Mouse (Mus musculus) heart, embryonic 14.5 days (tissue): ENCODE measurements around the gene Sds. TPM values are rescaled to one million over a fixed set of nuclear protein-coding genes. Genes with fewer than 3 reads are reported as not detected.

Experiments used
- ATAC-seq: fragments of 200-750 bp; cut with Nextera tagmentation; 2 replicates; pipeline ENCODE4 v1.8.0; 2017; ENCODE audit warnings: low read depth, moderate TSS enrichment; ENCODE audit not compliant: insufficient number of reproducible peaks, insufficient read depth, low FRiP score
- H3K27ac ChIP-seq, 2 experiments: fragments of 200-500 bp in 1 of 2; fragments of 300-500 bp in 1 of 2; sonication (generic) in 1 of 2; replicated peaks in 1 of 2; 2 replicates each; pipeline ENCODE4 v1.5.1; 2012 to 2014; ENCODE audit warnings: low read depth in 2 of 2, low read length in 2 of 2, control low read depth in 1 of 2, mild to moderate bottlenecking in 1 of 2, mixed read lengths in 1 of 2; ENCODE audit not compliant: control insufficient read depth in 1 of 2, insufficient read depth in 1 of 2
- H3K27me3 ChIP-seq: fragments of 300-500 bp; sonication (generic); 2 replicates; pipeline ENCODE4 v1.6.1; 2014; ENCODE audit warnings: mild to moderate bottlenecking, low read length, control low read depth; ENCODE audit not compliant: control insufficient read depth, insufficient read depth
- H3K36me3 ChIP-seq: fragments of 300-500 bp; sonication (generic); 2 replicates; pipeline ENCODE4 v1.6.1; 2014; ENCODE audit warnings: mild to moderate bottlenecking, control low read depth, low read length, mixed read lengths; ENCODE audit not compliant: control insufficient read depth, insufficient read depth
- H3K4me1 ChIP-seq, 2 experiments: fragments of 200-500 bp in 1 of 2; fragments of 300-500 bp in 1 of 2; sonication (generic) in 1 of 2; 2 replicates each; pipeline ENCODE4 v1.6.1; 2012 to 2014; ENCODE audit warnings: low read length in 2 of 2, control low read depth in 1 of 2, mixed read lengths in 1 of 2; ENCODE audit not compliant: control insufficient read depth in 2 of 2, insufficient read depth in 2 of 2
- H3K4me2 ChIP-seq: fragments of 300-500 bp; sonication (generic); 2 replicates; pipeline ENCODE4 v1.6.1; 2014; ENCODE audit warnings: mild to moderate bottlenecking, low read length
- H3K4me3 ChIP-seq, 2 experiments: fragments of 200-500 bp in 1 of 2; fragments of 300-500 bp in 1 of 2; sonication (generic) in 1 of 2; 2 replicates each; pipeline ENCODE4 v1.5.1; 2012 to 2014; ENCODE audit warnings: low read length in 2 of 2, mild to moderate bottlenecking in 2 of 2, control low read depth in 1 of 2, low read depth in 1 of 2, moderate library complexity in 1 of 2; ENCODE audit not compliant: control insufficient read depth in 1 of 2, insufficient read depth in 1 of 2
- H3K9ac ChIP-seq: fragments of 300-500 bp; sonication (generic); 2 replicates; pipeline ENCODE4 v1.6.1; 2014; ENCODE audit warnings: mild to moderate bottlenecking, low read length
- H3K9me3 ChIP-seq: fragments of 300-500 bp; sonication (generic); 2 replicates; pipeline ENCODE4 v1.6.1; 2016; ENCODE audit warnings: low read length, control low read depth; ENCODE audit not compliant: control insufficient read depth
- WGBS: fragments of 180-500 bp; shearing (Covaris S2); extraction: QIAGEN DNeasy Blood & Tissue Kit; methylation state at CpG from one replicate; pipeline ENCODE4 v1.1.7; 2014; 5-methylcytosine and 5-hydroxymethylcytosine counted together
- polyA plus RNA-seq: library from polyadenylated mRNA; unstranded; fragments of >200 nt; fragmentation: Nextera tagmentation; extraction: Ambion mirVana; gene quantifications from 2 replicates; pipeline ENCODE4 v1.2.1, GENCODE M21; 2014

Gene Sds
- polyA plus RNA-seq, 1 experiment from 2014 or later, result not detected

GRCm38 (mm10) chr5:120473361-120473760, 3.0 kb upstream of the Sds start:
- 91% methylated on average over 2 of the region's 2 CpGs for WGBS
- H3K27me3 ChIP-seq, result peaks cover 10% of the 10 kb centered on the region
- no peak overlapping the region for H3K9ac ChIP-seq
- H3K27ac ChIP-seq, result no peak overlapping the region
- ATAC-seq, result no peak
- H3K9me3 ChIP-seq, result no peaks in the 10 kb centered on the region
- H3K4me2 ChIP-seq, result no peak overlapping the region
- H3K4me1 ChIP-seq, result peaks cover 2 to 4% of the 10 kb centered on the region in 2 experiments; a peak in 2 of 4 replicates
- no peak overlapping the region for H3K4me3 ChIP-seq
- no peaks in the 10 kb centered on the region for H3K36me3 ChIP-seq

- H3K4me3 ChIP-seq, result no peak overlapping the region
- no peaks in the 10 kb centered on the region for H3K9me3 ChIP-seq
- H3K9ac ChIP-seq, result 0 out of 2 replicates have a peak overlapping the region, but pooled peaks have one; percentile 8
- no peak for ATAC-seq
- peaks cover 10% of the 10 kb centered on the region for H3K27me3 ChIP-seq
- H3K36me3 ChIP-seq, result no peaks in the 10 kb centered on the region
- peaks cover 2 to 4% of the 10 kb centered on the region in 2 experiments; a peak in 2 of 4 replicates for H3K4me1 ChIP-seq
- H3K27ac ChIP-seq, result no peak overlapping the region
- WGBS, result 58% methylated on average over 8 of the region's 8 CpGs
- H3K4me2 ChIP-seq, result peak overlapping the region; percentile 49
Measured at GRCm38 (mm10) chr5:120475861-120476260, 465 bp upstream of the Sds start.

GRCm38 (mm10) chr5:120477993-120478392, 1.7 kb downstream of the Sds start:
- no peaks in the 10 kb centered on the region for H3K36me3 ChIP-seq
- H3K9me3 ChIP-seq, result no peaks in the 10 kb centered on the region
- WGBS, result 87% methylated on average over 5 of the region's 5 CpGs
- H3K27me3 ChIP-seq, result peaks cover 8% of the 10 kb centered on the region
- no peak for ATAC-seq
- H3K4me1 ChIP-seq, result peaks cover 2 to 4% of the 10 kb centered on the region in 2 experiments; a peak in 2 of 4 replicates
- H3K9ac ChIP-seq, result no peak overlapping the region
- no peak overlapping the region for H3K4me3 ChIP-seq
- H3K4me2 ChIP-seq, result no peak overlapping the region
- H3K27ac ChIP-seq, result no peak overlapping the region

GRCm38 (mm10) chr5:120479538-120479937, 3.2 kb downstream of the Sds start:
- H3K9ac ChIP-seq, result no peak overlapping the region
- no peak overlapping the region for H3K4me3 ChIP-seq
- 60% methylated on average over 4 of the region's 4 CpGs for WGBS
- no peak overlapping the region for H3K4me2 ChIP-seq
- peaks cover 2 to 4% of the 10 kb centered on the region in 2 experiments; a peak in 2 of 4 replicates for H3K4me1 ChIP-seq
- no peak for ATAC-seq
- H3K9me3 ChIP-seq, result no peaks in the 10 kb centered on the region
- H3K36me3 ChIP-seq, result 0 out of 2 replicates have a peak, but pooled peaks cover under 1% of the 10 kb centered on the region
- 0 out of 2 replicates have a peak, but pooled peaks cover 3% of the 10 kb centered on the region for H3K27me3 ChIP-seq
- no peak overlapping the region for H3K27ac ChIP-seq

- ATAC-seq, result no peak
- 69% methylated on average over 9 of the region's 9 CpGs for WGBS
- peaks cover 17% of the 10 kb centered on the region for H3K36me3 ChIP-seq
- no peaks in the 10 kb centered on the region for H3K9me3 ChIP-seq
- no peak overlapping the region for H3K4me2 ChIP-seq
- H3K27me3 ChIP-seq, result 0 out of 2 replicates have a peak, but pooled peaks cover 3% of the 10 kb centered on the region
- peaks cover under 1 to 3% of the 10 kb centered on the region in 2 experiments; a peak in 2 of 4 replicates for H3K4me1 ChIP-seq
- no peak overlapping the region for H3K4me3 ChIP-seq
- no peak overlapping the region for H3K9ac ChIP-seq
- no peak overlapping the region for H3K27ac ChIP-seq
Measured at GRCm38 (mm10) chr5:120481205-120481604, 4.9 kb downstream of the Sds start.

- Histone ChIP-seq H3K4me3 (no peak overlapping the region), H3K4me2 (no peak overlapping the region), H3K27ac (no peak overlapping the region), H3K27me3 (no peaks in the 10 kb centered on the region), H3K4me1 (no peaks in the 10 kb centered on the region), H3K9me3 (no peaks in the 10 kb centered on the region), H3K36me3 (peaks cover 38% of the 10 kb centered on the region), H3K9ac (no peak overlapping the region)
- no peak for ATAC-seq
- WGBS, result 76% methylated on average over 19 of the region's 19 CpGs
Measured at GRCm38 (mm10) chr5:120483399-120483798, 7.1 kb downstream of the Sds start.

GRCm38 (mm10) chr5:120487844-120488243, 11.5 kb downstream of the Sds start:
- no peak overlapping the region for H3K4me2 ChIP-seq
- ATAC-seq, result no peak
- peaks cover 8 to 10% of the 10 kb centered on the region in 2 experiments for H3K4me1 ChIP-seq
- 78% methylated on average over 8 of the region's 8 CpGs for WGBS
- no peak overlapping the region for H3K4me3 ChIP-seq
- no peak overlapping the region for H3K27ac ChIP-seq
- H3K36me3 ChIP-seq, result peaks cover 50% of the 10 kb centered on the region
- H3K9me3 ChIP-seq, result no peaks in the 10 kb centered on the region
- no peaks in the 10 kb centered on the region for H3K27me3 ChIP-seq
- no peak overlapping the region for H3K9ac ChIP-seq

GRCm38 (mm10) chr5:120490679-120491192, 14.4 kb downstream of the Sds start:
- H3K27ac ChIP-seq, result peak overlapping the region; percentile 59 to 71
- H3K9me3 ChIP-seq, result no peaks in the 10 kb centered on the region
- H3K9ac ChIP-seq, result 0 out of 2 replicates have a peak overlapping the region, but pooled peaks have one; percentile 0
- no peak overlapping the region for H3K4me3 ChIP-seq
- peaks cover 8 to 10% of the 10 kb centered on the region in 2 experiments for H3K4me1 ChIP-seq
- peaks cover 48% of the 10 kb centered on the region for H3K36me3 ChIP-seq
- WGBS, result 48% methylated on average over 8 of the region's 8 CpGs
- no peaks in the 10 kb centered on the region for H3K27me3 ChIP-seq
- no peak for ATAC-seq
- no peak overlapping the region for H3K4me2 ChIP-seq
